Mouse (Mus musculus) embryonic facial prominence, embryonic 13.5 days (tissue): ENCODE results near the gene Rap1gap. TPM values are rescaled to one million over a fixed set of nuclear protein-coding genes. Genes with fewer than 3 reads are reported as not detected.

Experiments
- ATAC-seq: fragments of 200-750 bp; cut with Nextera tagmentation; 2 replicates; pipeline ENCODE4 v1.8.0; 2017; ENCODE audit warnings: low read depth; ENCODE audit not compliant: insufficient number of reproducible peaks, insufficient read depth, low FRiP score, low TSS enrichment
- H3K27ac ChIP-seq: fragments of 300-500 bp; sonication (generic); 2 replicates; pipeline ENCODE4 v1.5.1; 2015; ENCODE audit warnings: moderate library complexity, mild to moderate bottlenecking, inconsistent platforms
- H3K27me3 ChIP-seq: fragments of 300-500 bp; sonication (generic); 2 replicates; pipeline ENCODE4 v1.6.1; 2015; ENCODE audit warnings: mild to moderate bottlenecking, inconsistent platforms
- H3K36me3 ChIP-seq: fragments of 300-500 bp; sonication (generic); 2 replicates; pipeline ENCODE4 v1.6.1; 2015; ENCODE audit warnings: mild to moderate bottlenecking, inconsistent platforms
- H3K4me1 ChIP-seq: fragments of 300-500 bp; sonication (generic); 2 replicates; pipeline ENCODE4 v1.6.1; 2015; ENCODE audit warnings: inconsistent platforms
- H3K4me2 ChIP-seq: fragments of 300-500 bp; sonication (generic); 2 replicates; pipeline ENCODE4 v1.6.1; 2015; ENCODE audit warnings: moderate library complexity, mild to moderate bottlenecking, inconsistent platforms
- H3K4me3 ChIP-seq: fragments of 300-500 bp; sonication (generic); 2 replicates; pipeline ENCODE4 v1.5.1; 2015; ENCODE audit warnings: mild to moderate bottlenecking, inconsistent platforms
- H3K9ac ChIP-seq: fragments of 300-500 bp; sonication (generic); 2 replicates; pipeline ENCODE4 v1.6.1; 2015; ENCODE audit warnings: mild to moderate bottlenecking, inconsistent platforms
- H3K9me3 ChIP-seq: fragments of 300-500 bp; sonication (generic); 2 replicates; pipeline ENCODE4 v1.6.1; 2016; ENCODE audit warnings: inconsistent platforms
- WGBS: fragments of 180-500 bp; shearing (Covaris S2); methylation state at CpG from one replicate; pipeline ENCODE4 v1.1.7; 2015; ENCODE audit warnings: mixed read lengths; 5-methylcytosine and 5-hydroxymethylcytosine counted together
- polyA plus RNA-seq: library from polyadenylated mRNA; unstranded; fragments of >200 nt; fragmentation: Nextera tagmentation; extraction: Ambion mirVana; gene quantifications from 2 replicates; pipeline ENCODE4 v1.2.1, GENCODE M21; 2015

Gene Rap1gap
- polyA plus RNA-seq, 1 experiment from 2014 or later = 15.7 TPM

DNA sequence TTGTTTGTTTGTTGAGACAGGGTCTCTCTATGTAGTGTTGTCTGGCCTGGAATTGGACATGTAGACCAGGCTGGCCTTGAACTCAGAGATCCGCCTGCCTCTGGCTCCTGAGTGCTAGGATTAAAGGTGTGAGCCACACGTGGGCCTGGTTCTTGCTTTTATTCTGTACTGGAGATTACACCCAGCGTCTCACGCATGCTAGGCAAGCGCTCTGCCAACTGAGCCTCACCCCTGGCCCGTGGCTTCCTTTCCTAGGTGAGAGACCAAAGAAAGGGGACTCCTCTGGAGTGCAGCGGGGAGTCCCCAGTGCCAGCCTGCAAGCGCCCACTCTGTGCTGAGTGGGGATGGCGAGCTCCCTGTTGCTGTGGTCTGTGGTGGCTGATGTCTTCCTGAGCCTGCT lies 14.0 kb downstream of the Rap1gap start:
- no peak overlapping the region for H3K9ac ChIP-seq
- H3K4me1 ChIP-seq = peaks cover 30% of the 10 kb centered on the region
- H3K27ac ChIP-seq = no peak overlapping the region
- no peaks in the 10 kb centered on the region for H3K9me3 ChIP-seq
- 83% methylated on average over 9 of the region's 9 CpGs for WGBS
- H3K4me3 ChIP-seq = no peak overlapping the region
- no peak overlapping the region for H3K4me2 ChIP-seq
- H3K27me3 ChIP-seq = peaks cover 61% of the 10 kb centered on the region
- no peaks in the 10 kb centered on the region for H3K36me3 ChIP-seq
- no peak for ATAC-seq

DNA sequence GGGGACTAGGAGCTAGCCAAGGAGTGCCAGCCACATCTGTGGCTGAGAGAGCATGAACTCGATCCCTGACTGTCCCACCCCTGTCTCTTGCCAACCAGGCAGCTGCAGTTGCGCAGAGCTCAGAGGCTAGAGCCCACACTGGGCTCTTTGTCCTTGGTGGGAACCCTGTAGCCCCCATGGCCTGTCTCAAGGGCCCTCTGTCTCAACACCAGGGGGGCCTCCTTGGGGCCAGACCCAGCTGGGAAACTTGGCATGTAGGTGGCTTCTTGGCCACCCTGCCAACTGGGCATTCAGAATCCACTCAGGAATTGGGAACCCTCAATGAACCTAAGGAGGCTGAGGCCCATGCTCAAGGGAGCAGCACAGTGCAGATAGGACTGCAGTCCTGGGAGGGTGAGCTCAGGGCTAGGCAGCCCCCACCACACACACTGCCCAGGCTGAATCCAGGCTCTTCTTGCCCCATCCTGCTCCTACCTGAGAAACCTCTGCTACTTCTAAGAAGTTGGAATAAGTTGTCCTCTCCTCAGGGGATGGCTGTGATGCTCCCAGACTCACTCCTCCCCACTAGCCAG lies 15.5 kb downstream of the Rap1gap start:
- H3K9ac ChIP-seq = no peak overlapping the region
- no peak overlapping the region for H3K4me2 ChIP-seq
- no peaks in the 10 kb centered on the region for H3K9me3 ChIP-seq
- no peak for ATAC-seq
- no peak overlapping the region for H3K4me3 ChIP-seq
- H3K27me3 ChIP-seq = peaks cover 75% of the 10 kb centered on the region
- 59% methylated on average over 2 of the region's 2 CpGs for WGBS
- H3K36me3 ChIP-seq = no peaks in the 10 kb centered on the region
- peaks cover 30% of the 10 kb centered on the region for H3K4me1 ChIP-seq
- no peak overlapping the region for H3K27ac ChIP-seq

DNA sequence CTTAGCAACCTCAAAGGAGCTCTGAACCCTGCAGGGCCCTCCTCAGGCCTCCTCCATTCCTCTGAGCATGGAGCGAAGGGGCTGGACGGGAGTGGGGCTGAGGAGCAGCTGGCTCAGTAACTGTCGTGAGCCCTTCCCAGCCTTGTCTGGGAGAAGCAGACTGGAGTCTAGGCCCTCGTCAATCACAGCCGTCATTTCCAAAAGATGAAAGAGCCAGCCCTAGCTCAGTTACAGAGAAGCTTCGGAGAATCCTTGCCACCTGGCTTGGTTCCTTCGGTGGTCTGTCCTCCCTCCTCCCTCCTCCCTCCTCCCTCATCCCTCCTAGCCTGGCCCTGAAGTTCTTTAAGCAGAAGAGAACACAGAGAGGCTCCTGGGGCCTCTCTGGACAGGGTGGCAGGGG lies 16.2 kb downstream of the Rap1gap start:
- Histone ChIP-seq H3K9me3 (no peaks in the 10 kb centered on the region), H3K4me1 (peaks cover 29% of the 10 kb centered on the region), H3K4me3 (no peak overlapping the region), H3K36me3 (no peaks in the 10 kb centered on the region), H3K27me3 (peaks cover 77% of the 10 kb centered on the region), H3K4me2 (0 out of 2 replicates have a peak overlapping the region, but pooled peaks have one; percentile 72), H3K9ac (no peak overlapping the region), H3K27ac (no peak overlapping the region)
- ATAC-seq = no peak
- WGBS = 29% methylated on average over 7 of the region's 7 CpGs

DNA sequence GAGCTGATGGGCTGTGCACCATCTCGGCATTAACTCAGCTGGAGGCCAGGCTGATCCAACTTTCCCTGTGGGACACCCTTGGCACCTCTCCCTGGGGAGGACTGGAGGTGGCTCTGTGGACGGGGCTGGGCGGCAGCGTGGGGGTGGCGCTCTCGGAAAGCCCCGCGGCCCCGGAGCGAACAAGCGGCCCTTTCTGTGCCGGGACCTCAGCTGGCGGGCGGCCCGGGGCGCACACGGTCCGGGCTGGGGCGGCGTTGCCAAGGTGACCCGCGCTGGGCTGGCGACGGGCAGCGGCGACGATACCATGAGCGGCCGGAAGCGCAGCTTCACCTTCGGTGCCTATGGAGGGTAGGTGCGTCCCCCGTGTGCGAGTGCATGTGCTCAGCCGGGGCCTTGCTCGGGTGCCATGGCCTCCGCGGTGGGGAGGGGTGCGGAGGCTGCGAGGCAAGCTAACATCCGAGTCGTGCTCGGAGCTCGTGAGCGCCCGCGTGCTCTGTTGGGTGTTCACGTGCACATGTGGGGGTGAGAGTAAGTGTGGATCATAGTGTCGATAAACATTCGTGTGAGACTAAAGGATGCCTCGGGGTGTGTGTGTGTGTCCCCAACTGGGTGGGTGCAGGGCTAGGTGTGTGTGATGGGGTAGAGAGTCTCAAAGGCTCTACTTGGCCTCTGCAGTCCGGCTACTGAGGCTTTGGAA lies 17.0 kb downstream of the Rap1gap start:
- Histone ChIP-seq H3K9ac (peak overlapping the region; percentile 58), H3K4me3 (peak overlapping the region; percentile 40), H3K27me3 (peaks cover 76% of the 10 kb centered on the region), H3K9me3 (no peaks in the 10 kb centered on the region), H3K4me1 (peaks cover 22% of the 10 kb centered on the region), H3K27ac (no peak overlapping the region), H3K36me3 (no peaks in the 10 kb centered on the region), H3K4me2 (peak overlapping the region; percentile 72)
- 4% methylated on average over 52 of the region's 52 CpGs for WGBS
- no peak for ATAC-seq

DNA sequence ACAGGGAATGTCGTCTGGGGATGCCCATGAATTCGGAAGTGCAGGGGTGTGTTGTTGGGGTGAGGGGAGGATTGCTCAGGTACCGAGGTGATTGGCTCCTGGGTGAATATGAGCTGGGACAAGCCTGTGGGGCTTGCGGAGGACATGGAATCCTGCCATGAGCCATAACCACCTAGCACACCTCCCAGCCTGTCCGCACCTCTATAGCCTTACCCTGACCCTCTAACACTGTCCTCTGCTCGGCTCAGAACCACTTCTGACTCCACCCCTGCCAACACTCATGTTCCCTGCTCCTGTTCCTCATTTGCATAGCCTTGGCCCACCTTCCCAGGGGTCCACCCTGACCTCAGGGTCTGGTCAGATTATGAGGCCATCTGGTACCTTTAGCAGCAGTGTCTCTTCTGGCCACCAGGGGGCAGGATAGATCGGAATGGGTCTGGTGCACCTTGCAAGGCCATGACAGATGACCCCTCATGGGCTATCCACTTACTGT lies 18.5 kb downstream of the Rap1gap start:
- peaks cover 67% of the 10 kb centered on the region for H3K27me3 ChIP-seq
- no peak overlapping the region for H3K4me3 ChIP-seq
- H3K9me3 ChIP-seq = no peaks in the 10 kb centered on the region
- H3K4me2 ChIP-seq = no peak overlapping the region
- 44% methylated on average over 7 of the region's 7 CpGs for WGBS
- H3K27ac ChIP-seq = no peak overlapping the region
- no peak overlapping the region for H3K9ac ChIP-seq
- no peak for ATAC-seq
- H3K4me1 ChIP-seq = peaks cover 22% of the 10 kb centered on the region
- H3K36me3 ChIP-seq = no peaks in the 10 kb centered on the region

DNA sequence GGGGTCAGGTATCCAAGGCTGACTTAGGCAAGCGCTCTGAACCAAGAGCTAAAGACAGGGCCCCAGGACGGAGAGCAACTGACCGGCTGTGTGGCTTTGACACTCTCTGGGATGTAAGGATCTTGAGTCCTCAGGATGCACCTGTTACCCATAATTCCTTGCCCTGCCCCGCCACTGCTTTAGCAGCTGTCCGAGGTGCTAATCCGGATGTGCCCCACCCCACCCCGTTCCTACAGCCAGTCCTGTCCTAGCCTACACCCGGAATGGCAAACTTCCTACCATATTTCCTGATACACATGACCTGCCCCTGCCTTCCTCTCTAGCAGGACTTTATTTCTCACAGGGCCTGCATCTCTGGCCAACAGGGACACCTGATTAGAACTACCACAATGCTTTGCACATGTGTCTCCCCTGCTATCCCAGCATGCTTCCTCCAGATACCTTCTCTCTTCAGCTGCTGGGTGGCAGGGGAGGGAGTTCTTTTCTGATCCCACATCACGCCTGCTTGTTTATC lies 20.4 kb downstream of the Rap1gap start:
- H3K4me1 ChIP-seq = peaks cover 22% of the 10 kb centered on the region
- peaks cover 52% of the 10 kb centered on the region for H3K27me3 ChIP-seq
- H3K9ac ChIP-seq = no peak overlapping the region
- H3K4me2 ChIP-seq = no peak overlapping the region
- H3K9me3 ChIP-seq = no peaks in the 10 kb centered on the region
- ATAC-seq = no peak
- WGBS = 29% methylated on average over 9 of the region's 9 CpGs
- H3K4me3 ChIP-seq = no peak overlapping the region
- H3K27ac ChIP-seq = no peak overlapping the region
- H3K36me3 ChIP-seq = no peaks in the 10 kb centered on the region

DNA sequence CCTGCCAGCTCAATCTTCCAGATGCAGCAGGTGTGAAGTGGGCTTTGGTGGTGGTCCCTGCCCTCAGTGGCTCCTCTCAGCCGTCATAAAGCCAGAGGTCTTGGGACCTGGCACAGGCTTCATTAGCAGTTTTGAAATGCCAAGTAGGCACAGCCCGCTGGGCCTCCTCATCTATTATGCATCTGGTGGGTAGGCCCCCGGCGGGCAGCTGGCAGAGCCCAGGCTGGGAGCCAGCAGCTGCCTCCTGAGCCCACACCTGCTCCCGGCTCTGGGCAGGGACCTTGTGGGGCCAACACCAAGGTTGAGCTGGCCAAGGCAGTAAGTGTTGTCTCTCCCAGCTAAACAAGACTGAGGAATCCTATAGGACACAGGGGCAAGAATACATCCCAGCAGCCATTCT lies 21.8 kb downstream of the Rap1gap start:
- Histone ChIP-seq H3K4me1 (peaks cover 11% of the 10 kb centered on the region), H3K27me3 (peaks cover 38% of the 10 kb centered on the region), H3K36me3 (no peaks in the 10 kb centered on the region), H3K27ac (no peak overlapping the region), H3K9ac (no peak overlapping the region), H3K9me3 (no peaks in the 10 kb centered on the region), H3K4me3 (no peak overlapping the region), H3K4me2 (no peak overlapping the region)
- no peak for ATAC-seq
- whole genome bisulfite sequencing = 84% methylated on average over 5 of the region's 5 CpGs

DNA sequence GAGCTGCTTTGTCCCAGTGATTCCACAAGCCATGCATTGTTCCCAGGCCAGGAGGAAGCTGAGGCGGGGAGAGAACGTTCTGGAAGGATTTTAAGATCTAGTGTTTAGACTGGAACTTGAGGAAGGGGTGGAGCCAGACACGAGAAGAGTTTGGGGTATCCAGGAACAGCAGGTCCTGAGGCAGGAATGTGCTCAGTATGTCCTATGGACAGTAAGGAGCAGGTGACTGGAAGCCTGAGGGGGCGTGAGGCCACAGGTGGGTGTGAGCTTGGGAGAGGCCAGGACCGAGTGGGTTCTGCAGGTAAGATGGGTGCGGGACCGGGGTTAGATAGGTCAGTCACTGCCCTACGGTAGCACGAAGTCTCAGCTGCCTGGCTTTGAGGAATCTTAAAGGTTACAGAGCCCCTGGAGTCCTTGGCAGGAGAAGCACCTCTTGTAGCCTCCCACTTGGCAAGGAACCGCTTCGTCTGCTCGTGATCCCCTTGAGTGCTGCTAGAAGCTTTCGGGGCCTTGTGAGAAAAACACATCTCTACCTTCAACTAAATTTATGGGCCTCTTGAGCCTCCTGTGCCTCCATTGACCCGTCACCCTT lies 22.8 kb downstream of the Rap1gap start:
- Histone ChIP-seq H3K27me3 (peaks cover 27% of the 10 kb centered on the region), H3K9ac (no peak overlapping the region), H3K36me3 (no peaks in the 10 kb centered on the region), H3K4me1 (0 out of 2 replicates have a peak, but pooled peaks cover 3% of the 10 kb centered on the region), H3K4me2 (no peak overlapping the region), H3K27ac (no peak overlapping the region), H3K9me3 (no peaks in the 10 kb centered on the region), H3K4me3 (no peak overlapping the region)
- WGBS = 74% methylated on average over 14 of the region's 14 CpGs
- no peak for ATAC-seq

DNA sequence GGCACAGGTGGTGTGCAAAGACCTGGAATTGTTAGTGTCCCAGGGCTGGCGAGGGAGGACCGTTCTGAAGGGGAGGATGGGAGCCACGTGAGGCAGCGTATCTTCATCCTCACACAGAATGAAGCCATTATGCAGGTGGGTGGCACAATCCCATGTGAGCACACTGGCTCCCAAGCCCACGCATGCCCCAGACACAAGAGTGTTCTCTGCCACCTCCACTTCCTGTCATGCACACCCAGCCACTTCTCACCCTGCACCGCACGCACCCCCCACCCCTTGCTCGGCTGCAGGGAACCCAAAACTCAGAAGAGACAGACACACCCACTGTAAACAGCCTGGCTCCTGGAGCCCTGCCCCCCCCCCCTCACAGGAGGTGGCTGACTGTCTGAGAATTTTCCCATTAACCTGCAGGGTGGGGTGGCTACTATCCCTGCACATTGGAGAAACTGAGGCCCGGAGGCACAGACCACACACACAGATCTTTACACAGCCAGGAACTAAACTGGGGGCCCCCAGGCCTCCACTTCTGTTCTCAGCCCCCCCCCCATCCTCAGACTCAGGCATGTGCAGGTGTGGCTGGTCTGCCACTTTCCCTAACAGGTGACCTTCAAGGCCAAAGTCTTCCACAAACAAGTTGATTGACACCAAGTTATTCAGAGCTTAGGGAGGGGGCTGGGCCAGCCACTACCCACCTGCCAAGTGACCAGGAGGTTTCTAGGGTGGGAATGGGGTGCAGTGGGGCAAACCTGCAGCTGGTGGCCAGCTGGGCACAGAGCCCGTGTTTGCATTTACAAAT lies 27.8 kb downstream of the Rap1gap start:
- no peaks in the 10 kb centered on the region for H3K27me3 ChIP-seq

DNA sequence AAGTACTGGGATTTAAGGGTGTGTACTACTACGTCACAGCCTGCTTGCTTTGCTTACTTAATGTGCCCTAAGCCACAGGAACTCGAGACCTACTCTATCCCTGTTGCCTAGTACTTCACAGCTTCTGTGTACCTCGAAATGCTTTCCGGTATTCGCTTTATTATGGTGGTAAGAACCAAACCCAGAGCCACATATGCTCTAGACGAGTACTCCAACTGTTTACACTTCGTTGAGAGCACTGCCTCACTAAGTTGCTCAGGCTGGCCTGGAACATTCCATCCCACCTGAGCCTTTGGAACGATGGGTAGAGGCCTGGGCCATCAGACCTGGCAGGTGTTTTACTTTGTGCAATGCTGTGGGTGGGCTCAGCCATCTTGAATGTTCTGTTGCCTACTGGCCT lies 30.8 kb downstream of the Rap1gap start:
- 75% methylated on average over 8 of the region's 8 CpGs for WGBS
- H3K27ac ChIP-seq = peak overlapping the region; percentile 44; the same call in 1 of the 2 replicates

More for the DNA sequence above, 27.8 kb downstream of the Rap1gap start:
- H3K27ac ChIP-seq = no peak overlapping the region
- no peak for ATAC-seq
- no peak overlapping the region for H3K4me2 ChIP-seq
- H3K9me3 ChIP-seq = no peaks in the 10 kb centered on the region
- peaks cover 14% of the 10 kb centered on the region for H3K4me1 ChIP-seq
- H3K36me3 ChIP-seq = no peaks in the 10 kb centered on the region
- no peak overlapping the region for H3K9ac ChIP-seq
- WGBS = 79% methylated on average over 10 of the region's 10 CpGs
- no peak overlapping the region for H3K4me3 ChIP-seq

DNA sequence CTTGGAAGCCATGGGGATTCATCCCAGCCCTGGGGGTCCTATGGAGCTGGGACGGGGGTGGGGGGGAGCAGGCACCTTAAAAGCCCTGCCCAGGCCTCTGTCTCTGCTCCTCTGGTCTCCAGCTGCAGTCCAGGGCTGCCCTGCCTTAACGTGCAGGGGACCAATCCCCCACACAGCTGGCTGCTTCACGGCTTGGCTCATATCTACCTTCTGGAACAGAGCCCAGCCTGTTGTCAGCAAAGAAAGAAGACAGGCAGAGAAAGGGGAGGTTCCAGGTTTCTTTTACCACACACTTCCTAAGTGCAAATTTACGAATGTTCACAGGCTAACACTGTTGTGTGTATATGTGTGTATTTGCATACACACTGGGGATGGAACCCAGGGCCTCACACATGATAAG lies 31.4 kb downstream of the Rap1gap start:
- Histone ChIP-seq H3K4me2 (no peak overlapping the region), H3K4me1 (peaks cover 23% of the 10 kb centered on the region), H3K36me3 (no peaks in the 10 kb centered on the region), H3K9ac (no peak overlapping the region), H3K27ac (peak overlapping the region; percentile 44; the same call in 1 of the 2 replicates), H3K27me3 (no peaks in the 10 kb centered on the region), H3K4me3 (no peak overlapping the region), H3K9me3 (no peaks in the 10 kb centered on the region)
- WGBS = 19% methylated on average over 4 of the region's 4 CpGs
- ATAC-seq = no peak

More for the DNA sequence above, 30.8 kb downstream of the Rap1gap start:
- Histone ChIP-seq H3K4me1 (peaks cover 23% of the 10 kb centered on the region), H3K4me3 (no peak overlapping the region), H3K36me3 (no peaks in the 10 kb centered on the region), H3K9me3 (no peaks in the 10 kb centered on the region), H3K9ac (no peak overlapping the region), H3K4me2 (no peak overlapping the region), H3K27me3 (no peaks in the 10 kb centered on the region)
- ATAC-seq = no peak
